Mouse (Mus musculus) CH12.LX (cell line): Measurements from ENCODE around the gene Olfr221. TPM values are rescaled to one million over a fixed set of nuclear protein-coding genes. Genes with fewer than 3 reads are reported as not detected.

Source experiments
- DNase-seq: peaks from one replicate; pipeline ENCODE4 v3.0.0-alpha.2; 2013; ENCODE audit errors: extremely low read depth
- H3K27ac ChIP-seq: 2 replicates; pipeline ENCODE4 v1.5.1; 2012; ENCODE audit warnings: low read depth, mild to moderate bottlenecking, control low read depth, moderate library complexity; ENCODE audit not compliant: insufficient read depth
- H3K27me3 ChIP-seq: replicated peaks from 2 replicates; pipeline ENCODE3; 2012; ENCODE audit warnings: inconsistent platforms
- H3K36me3 ChIP-seq, 2 experiments: replicated peaks in 1 of 2; 2 replicates each; pipeline versions ENCODE3 to v1.6.1; 2012; ENCODE audit warnings: inconsistent platforms in 1 of 2, low read length in 1 of 2, mild to moderate bottlenecking in 1 of 2, mixed read lengths in 1 of 2, moderate library complexity in 1 of 2; ENCODE audit not compliant: control insufficient read depth in 1 of 2, insufficient read depth in 1 of 2
- H3K4me1 ChIP-seq, 2 experiments: 2 replicates each; pipeline ENCODE4 v1.6.1; 2012; ENCODE audit warnings: inconsistent platforms in 1 of 2, moderate library complexity in 1 of 2; ENCODE audit not compliant: insufficient read depth in 2 of 2, control insufficient read depth in 1 of 2
- H3K4me2 ChIP-seq: 2 replicates; pipeline ENCODE4 v1.6.1; 2012; ENCODE audit warnings: low read depth, mild to moderate bottlenecking, control low read depth; ENCODE audit not compliant: poor library complexity, insufficient read depth, severe bottlenecking
- H3K4me3 ChIP-seq, 3 experiments: fragments of 150-350 bp in 1 of 3; sonication (generic) in 1 of 3; replicated peaks in 1 of 3; 2 replicates each; pipeline versions ENCODE3 to v1.5.1; 2011 to 2012; ENCODE audit warnings: low read depth in 2 of 3, low read length in 2 of 3, mild to moderate bottlenecking in 2 of 3, moderate library complexity in 2 of 3, control low read depth in 1 of 3, improper control_type of control experiment in 1 of 3, inconsistent platforms in 1 of 3, mixed read lengths in 1 of 3; ENCODE audit not compliant: poor library complexity in 1 of 3
- H3K79me2 ChIP-seq: replicated peaks from 2 replicates; pipeline ENCODE4 v1.6.1; 2012; ENCODE audit warnings: mild to moderate bottlenecking, moderate library complexity; ENCODE audit not compliant: control insufficient read depth, poor library complexity, insufficient read depth, severe bottlenecking; ENCODE audit errors: extremely low read depth
- H3K9ac ChIP-seq: 2 replicates; pipeline ENCODE4 v1.6.1; 2012; ENCODE audit warnings: low read depth, mild to moderate bottlenecking, control low read depth, moderate library complexity; ENCODE audit not compliant: insufficient read depth
- H3K9me3 ChIP-seq: replicated peaks from 2 replicates; pipeline ENCODE3; 2012; ENCODE audit warnings: low read length, inconsistent platforms, mixed read lengths
- BHLHE40 ChIP-seq: IDR thresholded peaks from 2 replicates; pipeline ENCODE4 v1.6.1; 2011; ENCODE audit warnings: mild to moderate bottlenecking, low read depth, low read length, improper control_type of control experiment
- CHD1 ChIP-seq: IDR thresholded peaks from 2 replicates; pipeline ENCODE4 v1.6.1; 2012; ENCODE audit warnings: low read depth, low read length, improper control_type of control experiment, inconsistent platforms
- CHD2 ChIP-seq: IDR thresholded peaks from 2 replicates; pipeline ENCODE4 v1.6.1; 2011; ENCODE audit warnings: low read length, improper control_type of control experiment
- ELF1 ChIP-seq: IDR thresholded peaks from 2 replicates; pipeline ENCODE4 v1.6.1; 2014; ENCODE audit warnings: low read depth, mild to moderate bottlenecking, inconsistent platforms, low read length, improper control_type of control experiment
- EP300 ChIP-seq: IDR thresholded peaks from 2 replicates; pipeline ENCODE4 v1.6.1; 2011; ENCODE audit warnings: low read length, improper control_type of control experiment
- ETS1 ChIP-seq: conservative IDR thresholded peaks from 2 replicates; pipeline ENCODE4 v1.6.1; 2012; ENCODE audit warnings: low read depth, mild to moderate bottlenecking, inconsistent platforms, low read length, improper control_type of control experiment, moderate library complexity
- IRF4 ChIP-seq: IDR thresholded peaks from 2 replicates; pipeline ENCODE4 v1.6.1; 2014; ENCODE audit warnings: low read depth, mild to moderate bottlenecking, inconsistent platforms, low read length, improper control_type of control experiment
- JUND ChIP-seq: conservative IDR thresholded peaks from 2 replicates; pipeline ENCODE4 v1.6.1; 2011; ENCODE audit warnings: low read depth, low read length, improper control_type of control experiment
- KAT2A ChIP-seq: IDR thresholded peaks from 2 replicates; pipeline ENCODE4 v1.6.1; 2012; ENCODE audit warnings: low read length, improper control_type of control experiment, inconsistent platforms; ENCODE audit not compliant: insufficient replicate concordance
- MAFK ChIP-seq: IDR thresholded peaks from 2 replicates; pipeline ENCODE4 v1.6.1; 2011; ENCODE audit warnings: low read length, improper control_type of control experiment; ENCODE audit not compliant: insufficient replicate concordance
- MAZ ChIP-seq: IDR thresholded peaks from 2 replicates; pipeline ENCODE4 v1.6.1; 2012; ENCODE audit warnings: low read depth, mild to moderate bottlenecking, inconsistent platforms, low read length, improper control_type of control experiment, moderate library complexity
- MEF2A ChIP-seq: IDR thresholded peaks from 2 replicates; pipeline ENCODE4 v1.6.1; 2014; ENCODE audit warnings: low read depth, mild to moderate bottlenecking, inconsistent platforms, low read length, improper control_type of control experiment, borderline replicate concordance
- MXI1 ChIP-seq: IDR thresholded peaks from 2 replicates; pipeline ENCODE4 v1.6.1; 2011; ENCODE audit warnings: mild to moderate bottlenecking, low read depth, low read length, improper control_type of control experiment
- MYC ChIP-seq: IDR thresholded peaks from 2 replicates; pipeline ENCODE4 v1.6.1; 2011; ENCODE audit warnings: low read depth, mild to moderate bottlenecking, improper control_type of control experiment, low read length
- NELFE ChIP-seq: IDR thresholded peaks from 2 replicates; pipeline ENCODE4 v1.6.1; 2011; ENCODE audit warnings: low read depth, low read length, improper control_type of control experiment
- PAX5 ChIP-seq: IDR thresholded peaks from 2 replicates; pipeline ENCODE4 v1.6.1; 2012; ENCODE audit warnings: low read length, inconsistent platforms, mixed read lengths
- POLR2AphosphoS2 ChIP-seq: IDR thresholded peaks from 2 replicates; pipeline ENCODE4 v1.6.1; 2011; ENCODE audit warnings: low read depth, low read length, improper control_type of control experiment
- RAD21 ChIP-seq: IDR thresholded peaks from 2 replicates; pipeline ENCODE4 v1.6.1; 2011; ENCODE audit warnings: low read depth, mild to moderate bottlenecking, low read length, improper control_type of control experiment, moderate library complexity
- RCOR1 ChIP-seq: conservative IDR thresholded peaks from 2 replicates; pipeline ENCODE4 v1.6.1; 2012; ENCODE audit warnings: low read depth, mild to moderate bottlenecking, inconsistent platforms, low read length, improper control_type of control experiment
- SMC3 ChIP-seq: IDR thresholded peaks from 2 replicates; pipeline ENCODE4 v1.6.1; 2011; ENCODE audit warnings: low read depth, low read length, improper control_type of control experiment
- TBP ChIP-seq: conservative IDR thresholded peaks from 2 replicates; pipeline ENCODE4 v1.6.1; 2011; ENCODE audit warnings: low read depth, low read length, improper control_type of control experiment
- TCF12 ChIP-seq: IDR thresholded peaks from 2 replicates; pipeline ENCODE4 v1.6.1; 2014; ENCODE audit warnings: low read depth, mild to moderate bottlenecking, inconsistent platforms, low read length, improper control_type of control experiment
- UBTF ChIP-seq: IDR thresholded peaks from 2 replicates; pipeline ENCODE4 v1.6.1; 2012; ENCODE audit warnings: low read depth, mild to moderate bottlenecking, inconsistent platforms, low read length, improper control_type of control experiment, moderate library complexity
- ZKSCAN1 ChIP-seq: IDR thresholded peaks from 2 replicates; pipeline ENCODE4 v1.6.1; 2012; ENCODE audit warnings: low read depth, inconsistent platforms, low read length, improper control_type of control experiment, borderline replicate concordance
- ZMIZ1 ChIP-seq: IDR thresholded peaks from 2 replicates; pipeline ENCODE4 v1.6.1; 2012; ENCODE audit warnings: low read depth, mild to moderate bottlenecking, inconsistent platforms, low read length, improper control_type of control experiment
- ZNF384 ChIP-seq: IDR thresholded peaks from 2 replicates; pipeline ENCODE4 v1.6.1; 2012; ENCODE audit warnings: low read depth, low read length, improper control_type of control experiment, inconsistent platforms
- dilution Hi-C: fragments of 300-500 bp; cut with MboI; formaldehyde crosslinking; loops from 2 replicates; pipeline ENCODE4 v1.14.3; 2020; ENCODE audit warnings: low sequenced_read_pairs; ENCODE audit not compliant: extremely low pct_unique_long_range_greater_than_20kb, extremely low pct_ligation_motif_present
- in situ Hi-C: fragments of 300-500 bp; cut with MboI; formaldehyde crosslinking; loops from 3 replicates; pipeline ENCODE4 v1.14.3; 2019; ENCODE audit warnings: low sequenced_read_pairs, low pct_ligation_motif_present, low pct_unique_long_range_greater_than_20kb, mixed read lengths
- polyA plus RNA-seq: library from polyadenylated mRNA; unstranded; fragments of >175 nt; gene quantifications from 2 replicates; pipeline ENCODE4 v1.2.1, GENCODE M21; 2012; ENCODE audit warnings: low read depth; ENCODE audit not compliant: insufficient read length
- total RNA-seq, 2 experiments: library from RNA; depleted of rRNA; stranded (reverse); fragments of 300-350 nt in 1 of 2; fragments of >200 nt in 1 of 2; gene quantifications; 2 replicates each; pipeline ENCODE4 v1.2.3; 2012 to 2014

The Olfr221 gene
- total and polyA plus RNA-seq, 3 experiments: not detected

GRCm38 (mm10) chr14:52022244-52022708, 20.0 kb downstream of the Olfr221 start:
- in situ Hi-C loops: loop anchor here (5.0 kb wide), 1 partner anchor 115 kb away; no protein-coding TSS in a partner anchor
- Histone ChIP-seq H3K4me2 (peak overlapping the region; percentile 92), H3K4me3 (peak overlapping the region in 1 of 3 experiments; percentile 37), H3K9ac (peak overlapping the region; percentile 15; the same call in 1 of the 2 replicates), H3K4me1 (peaks cover 17 to 35% of the 10 kb centered on the region in 2 experiments), H3K79me2 (no peaks in the 10 kb centered on the region; the same call in 1 of the 2 replicates)
- DNase-seq: peak; percentile 39
- TF ChIP-seq NELFE: 0 out of 2 replicates have a peak, but pooled peaks have one; percentile 2
- TF ChIP-seq PAX5: no peak
- peak; percentile 36; the same call in 1 of the 2 replicates for TF ChIP-seq RCOR1
- TF ChIP-seq ETS1: no peak
- TF ChIP-seq BHLHE40: peak; percentile 19; the same call in 1 of the 2 replicates
- TF ChIP-seq CHD2: peak; percentile 77
- no peak for TF ChIP-seq KAT2A
- peak; percentile 60; the same call in 1 of the 2 replicates for TF ChIP-seq IRF4
- TF ChIP-seq MAZ: peak; percentile 72; the same call in 1 of the 2 replicates
- TF ChIP-seq RAD21: no peak
- TF ChIP-seq SMC3: no peak
- TF ChIP-seq TCF12: peak; percentile 64
- no peak for TF ChIP-seq MYC
- TF ChIP-seq MAFK: no peak
- TF ChIP-seq MXI1: peak; percentile 47; the same call in 1 of the 2 replicates
- TF ChIP-seq, all 38 proteins: peak for 8
- Histone ChIP-seq H3K27me3 (no peaks in the 10 kb centered on the region), H3K9me3 (no peaks in the 10 kb centered on the region), H3K27ac (peak overlapping the region; percentile 95), H3K36me3 (peaks cover 0 to 11% of the 10 kb centered on the region in 2 experiments)
- dilution Hi-C loops: no loop called here

- in situ Hi-C loops (loop anchor here (5.0 kb wide), 1 partner anchor 114 kb away; no protein-coding TSS in a partner anchor), dilution Hi-C loops (no loop called here)
- H3K36me3 ChIP-seq: peaks cover 0 to 15% of the 10 kb centered on the region in 2 experiments
- peak overlapping the region; percentile 92 for H3K4me2 ChIP-seq
- no peaks in the 10 kb centered on the region for H3K9me3 ChIP-seq
- no peaks in the 10 kb centered on the region for H3K27me3 ChIP-seq
- peak overlapping the region; percentile 94; the same call in 1 of the 2 replicates for H3K9ac ChIP-seq
- H3K4me3 ChIP-seq: peak overlapping the region in 1 of 3 experiments; percentile 1
- DNase-seq: peak; percentile 78
- peak overlapping the region; percentile 95 for H3K27ac ChIP-seq
- H3K79me2 ChIP-seq: no peaks in the 10 kb centered on the region; the same call in 1 of the 2 replicates
- H3K4me1 ChIP-seq: peaks cover 18 to 40% of the 10 kb centered on the region in 2 experiments
- peak; percentile 38; the same call in 1 of the 2 replicates for TF ChIP-seq MAFK
- TF ChIP-seq SMC3: no peak
- TF ChIP-seq CHD1: no peak; the same call in 1 of the 2 replicates
- peak; percentile 40 for TF ChIP-seq JUND
- no peak for TF ChIP-seq ZNF384
- no peak for TF ChIP-seq RAD21
- TF ChIP-seq ZKSCAN1: no peak
- no peak for TF ChIP-seq POLR2AphosphoS2
- TF ChIP-seq TBP: 0 out of 2 replicates have a peak, but pooled peaks have one; percentile 37
- TF ChIP-seq KAT2A: 0 out of 2 replicates have a peak, but pooled peaks have one; percentile 23
- peak; percentile 45; the same call in 1 of the 2 replicates for TF ChIP-seq ZMIZ1
- TF ChIP-seq MAZ: peak; percentile 67; the same call in 1 of the 2 replicates
- peak; percentile 54; the same call in 1 of the 2 replicates for TF ChIP-seq MYC
- TF ChIP-seq MEF2A: peak; percentile 82
- 0 out of 2 replicates have a peak, but pooled peaks have one; percentile 51 for TF ChIP-seq TCF12
- TF ChIP-seq ETS1: peak; percentile 65; the same call in 1 of the 2 replicates
- no peak for TF ChIP-seq UBTF
- no peak for TF ChIP-seq RCOR1
- TF ChIP-seq EP300: 0 out of 2 replicates have a peak, but pooled peaks have one; percentile 7
- no peak; the same call in 1 of the 2 replicates for TF ChIP-seq CHD2
- no peak for TF ChIP-seq PAX5
- no peak for TF ChIP-seq ELF1
- TF ChIP-seq MXI1: peak; percentile 41; the same call in 1 of the 2 replicates
- peak; percentile 25; the same call in 1 of the 2 replicates for TF ChIP-seq BHLHE40
Measured at GRCm38 (mm10) chr14:52021568-52022212, 20.6 kb downstream of the Olfr221 start.
